Mouse (Mus musculus): Measurements from ENCODE around the gene Mgp. TPM values are rescaled to one million over a fixed set of nuclear protein-coding genes. Genes with fewer than 3 reads are reported as not detected.

Mgp gene
- polyA plus RNA-seq, 1 experiment: 4.0 TPM

DNA sequence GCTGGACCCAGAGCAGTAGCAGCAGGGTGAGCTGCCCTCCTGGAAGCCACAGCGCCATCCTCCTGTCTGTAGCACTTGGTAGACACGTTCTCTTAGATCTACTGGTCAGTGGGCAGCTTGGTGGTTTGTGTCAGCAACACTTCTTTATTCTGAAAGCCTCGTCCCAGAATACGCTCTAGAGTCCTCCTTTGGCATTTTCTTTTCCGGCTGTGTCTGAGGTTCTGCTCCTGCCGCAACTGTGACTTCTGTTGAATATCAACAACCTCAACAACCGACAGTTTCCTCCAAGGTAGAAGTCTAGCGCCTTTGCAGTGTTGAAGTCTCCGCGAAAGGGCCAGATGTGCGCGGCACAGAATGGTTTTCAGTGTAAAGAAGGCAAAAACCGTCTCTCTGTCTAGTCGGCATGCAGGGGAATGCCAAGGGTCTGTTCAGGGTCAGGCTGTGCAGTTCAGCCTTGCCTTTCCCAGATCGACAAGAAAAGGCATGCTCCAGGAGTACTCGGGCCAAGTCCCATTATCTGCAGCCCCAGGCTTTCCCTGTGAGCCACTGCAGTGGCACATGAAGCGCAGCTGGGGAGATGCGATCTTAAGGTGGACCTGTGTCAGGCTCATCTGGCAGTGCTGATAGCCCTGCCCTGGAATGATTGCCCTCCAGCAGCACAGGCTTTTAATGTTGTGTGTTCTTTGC is 18.3 kb downstream of the Mgp start, which contains the start of gene Art4:
TSS of gene Art4 (minus strand) at position 548 of the 687 bp plus-strand sequence.
- Histone ChIP-seq H3K4me1 (ENCODE audit: control insufficient read depth, insufficient read depth, low read length) (peaks cover 11% of the 10 kb centered on the region), H3K27ac (ENCODE audit: insufficient read depth, low read depth, low read length) (no peak within 1 kb of the TSS), H3K4me3 (ENCODE audit: insufficient read depth, low read length) (no peak within 1 kb of the TSS)
- TF ChIP-seq CTCF (IDR thresholded peaks at IDR 0.05; ENCODE audit: low read depth, low read length): no peak
- TF ChIP-seq POLR2A (IDR thresholded peaks at IDR 0.05; ENCODE audit: borderline replicate concordance, low read depth, low read length): no peak

DNA sequence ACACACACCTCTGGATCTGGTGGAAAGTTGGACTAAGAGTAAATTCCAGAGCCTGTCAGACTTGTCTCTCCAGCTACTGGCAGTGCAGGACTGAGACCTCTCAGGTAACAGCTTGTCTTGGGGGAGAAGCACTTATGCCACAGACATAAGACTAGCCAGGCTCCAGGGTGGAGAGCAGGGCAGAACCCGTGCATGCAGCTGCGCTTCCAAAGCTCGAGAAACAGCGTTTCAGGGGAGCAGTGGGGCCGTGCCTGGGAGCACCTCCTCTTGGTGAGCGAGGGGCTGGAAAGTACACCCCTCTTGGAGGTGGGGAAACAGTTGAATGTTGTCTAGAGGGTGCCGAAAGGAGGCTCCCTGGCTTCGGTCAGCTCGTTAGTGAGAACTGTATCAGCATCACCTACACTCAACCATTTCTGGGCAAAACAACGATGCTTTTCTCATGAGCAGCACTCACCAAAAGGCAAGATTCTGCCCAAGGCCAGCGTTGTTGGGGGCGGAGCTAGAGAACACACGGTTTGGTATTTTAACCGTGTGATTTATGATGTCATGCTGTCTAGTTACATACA is 19.5 kb downstream of the Mgp start:
- Histone ChIP-seq H3K4me1 (ENCODE audit: control insufficient read depth, insufficient read depth, low read length) (peaks cover 10% of the 10 kb centered on the region), H3K27ac (ENCODE audit: insufficient read depth, low read depth, low read length) (no peak overlapping the region), H3K4me3 (ENCODE audit: insufficient read depth, low read length) (no peak overlapping the region)
- TF ChIP-seq POLR2A (IDR thresholded peaks at IDR 0.05; ENCODE audit: borderline replicate concordance, low read depth, low read length): no peak
- TF ChIP-seq CTCF (IDR thresholded peaks at IDR 0.05; ENCODE audit: low read depth, low read length): no peak

DNA sequence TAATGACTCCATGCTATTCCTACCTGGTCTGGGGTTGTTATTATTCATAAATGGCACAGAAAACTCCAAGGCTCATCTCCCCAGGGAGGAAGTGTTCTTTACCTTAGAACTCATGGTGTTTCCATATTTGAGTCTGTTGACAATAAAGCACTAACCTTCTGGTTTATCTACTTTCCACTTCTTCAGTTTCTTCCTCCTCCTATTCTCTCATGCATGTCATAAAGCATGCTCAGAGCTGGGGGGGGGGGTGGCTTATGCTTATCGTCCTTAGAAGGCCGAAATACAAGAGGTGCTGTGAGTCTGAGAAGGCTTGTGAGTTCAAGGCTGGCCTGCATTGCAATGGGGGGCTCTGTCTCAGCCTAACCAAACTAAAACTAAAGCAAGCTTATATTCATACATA is 20.4 kb downstream of the Mgp start:
- TF ChIP-seq CTCF (IDR thresholded peaks at IDR 0.05; ENCODE audit: low read depth, low read length) (no peak), POLR2A (IDR thresholded peaks at IDR 0.05; ENCODE audit: borderline replicate concordance, low read depth, low read length) (no peak)
- H3K27ac ChIP-seq (ENCODE audit: insufficient read depth, low read depth, low read length): no peak overlapping the region
- no peak overlapping the region for H3K4me3 ChIP-seq (ENCODE audit: insufficient read depth, low read length)
- peaks cover 9% of the 10 kb centered on the region for H3K4me1 ChIP-seq (ENCODE audit: control insufficient read depth, insufficient read depth, low read length)

DNA sequence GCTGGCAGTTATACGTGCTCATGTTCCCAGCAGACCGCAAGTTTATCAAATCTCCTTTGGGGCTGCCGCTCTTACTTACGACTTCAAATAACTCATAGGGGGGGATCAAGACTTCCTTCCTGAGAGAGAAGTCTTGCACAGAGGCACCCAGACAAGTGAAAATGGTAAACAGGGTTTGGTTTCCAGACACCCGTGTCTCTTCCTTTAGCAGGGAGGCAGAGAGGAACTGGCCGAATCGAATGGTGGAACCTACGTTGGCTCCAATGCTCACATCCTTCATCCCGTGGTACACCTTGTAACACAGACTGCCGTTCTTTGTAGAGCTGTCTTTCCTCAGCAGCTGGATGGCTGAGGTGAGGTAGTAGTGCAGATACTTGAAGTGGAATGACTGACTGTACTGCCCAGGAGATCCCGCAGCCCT is 21.3 kb downstream of the Mgp start:
- H3K4me3 ChIP-seq (ENCODE audit: insufficient read depth, low read length): no peak overlapping the region
- H3K4me1 ChIP-seq (ENCODE audit: control insufficient read depth, insufficient read depth, low read length): peaks cover 9% of the 10 kb centered on the region
- TF ChIP-seq POLR2A (IDR thresholded peaks at IDR 0.05; ENCODE audit: borderline replicate concordance, low read depth, low read length) (no peak), CTCF (IDR thresholded peaks at IDR 0.05; ENCODE audit: low read depth, low read length) (no peak)
- H3K27ac ChIP-seq (ENCODE audit: insufficient read depth, low read depth, low read length): no peak overlapping the region

DNA sequence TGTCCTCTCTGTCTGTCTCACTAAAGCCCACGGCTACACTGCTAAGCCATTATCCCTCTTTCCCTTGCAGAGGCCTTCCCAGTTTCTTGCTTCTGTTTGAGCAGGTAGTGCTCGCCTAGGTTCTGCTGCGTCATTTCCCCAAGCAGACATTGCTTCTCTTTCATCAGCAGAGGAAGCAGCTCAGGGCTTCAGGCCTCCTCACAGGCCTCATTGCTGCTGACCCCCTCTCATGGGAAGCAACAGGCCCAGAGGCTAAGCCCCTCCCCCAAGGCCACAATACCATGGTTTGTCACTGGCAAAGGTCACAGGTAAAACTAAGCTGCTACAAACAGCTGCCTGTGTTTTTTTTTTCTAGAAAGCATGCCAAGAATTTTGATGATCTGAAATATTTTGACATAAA is 22.9 kb downstream of the Mgp start:
- Histone ChIP-seq H3K4me3 (ENCODE audit: insufficient read depth, low read length) (no peak overlapping the region), H3K4me1 (ENCODE audit: control insufficient read depth, insufficient read depth, low read length) (peaks cover 9% of the 10 kb centered on the region), H3K27ac (ENCODE audit: insufficient read depth, low read depth, low read length) (no peak overlapping the region)
- TF ChIP-seq POLR2A (IDR thresholded peaks at IDR 0.05; ENCODE audit: borderline replicate concordance, low read depth, low read length) (no peak), CTCF (IDR thresholded peaks at IDR 0.05; ENCODE audit: low read depth, low read length) (no peak)

DNA sequence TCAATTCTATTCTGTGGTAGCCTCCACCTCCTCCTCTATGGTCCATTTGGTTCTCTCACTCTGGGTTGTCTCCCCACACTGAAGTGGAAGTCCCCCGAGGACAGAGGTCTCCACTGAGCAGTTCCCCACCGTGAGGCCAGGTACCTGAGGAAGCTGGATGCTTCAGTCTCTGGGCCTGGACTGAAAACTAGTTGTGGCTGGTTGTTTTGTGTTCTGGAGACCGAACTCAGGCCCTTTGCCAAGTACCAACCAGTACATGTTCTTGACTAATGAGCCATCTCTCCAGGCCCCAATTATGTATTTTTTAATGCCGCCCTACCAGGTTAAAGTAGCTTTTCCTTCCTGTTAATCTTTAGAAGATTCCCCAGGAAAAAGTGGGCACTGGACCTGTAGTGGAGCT is 23.3 kb downstream of the Mgp start:
- Histone ChIP-seq H3K27ac (ENCODE audit: insufficient read depth, low read depth, low read length) (no peak overlapping the region), H3K4me3 (ENCODE audit: insufficient read depth, low read length) (no peak overlapping the region), H3K4me1 (ENCODE audit: control insufficient read depth, insufficient read depth, low read length) (peaks cover 9% of the 10 kb centered on the region)
- no peak for TF ChIP-seq CTCF (IDR thresholded peaks at IDR 0.05; ENCODE audit: low read depth, low read length)
- TF ChIP-seq POLR2A (IDR thresholded peaks at IDR 0.05; ENCODE audit: borderline replicate concordance, low read depth, low read length): no peak

DNA sequence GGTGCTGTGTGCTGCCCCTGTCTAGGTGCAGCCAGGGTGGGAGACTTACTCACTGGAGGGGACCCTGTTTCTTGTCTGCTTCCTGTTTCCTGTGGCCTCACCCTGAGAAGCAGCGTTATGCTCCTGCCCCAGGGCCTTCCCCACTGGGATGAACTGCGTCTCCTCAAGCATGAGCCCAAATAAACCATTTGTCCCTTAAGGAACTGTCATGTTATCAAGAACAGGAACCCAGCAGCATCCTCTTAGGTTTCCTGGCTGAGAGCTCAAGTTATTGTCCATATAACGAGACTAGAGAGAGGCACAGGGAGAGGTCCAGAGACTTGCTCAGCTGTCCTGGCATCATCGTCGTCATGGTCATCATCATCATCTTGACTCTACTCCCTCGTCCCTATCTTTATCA is 25.4 kb downstream of the Mgp start:
- Histone ChIP-seq H3K4me3 (ENCODE audit: insufficient read depth, low read length) (no peak overlapping the region), H3K4me1 (ENCODE audit: control insufficient read depth, insufficient read depth, low read length) (no peaks in the 10 kb centered on the region), H3K27ac (ENCODE audit: insufficient read depth, low read depth, low read length) (no peak overlapping the region)
- no peak for TF ChIP-seq POLR2A (IDR thresholded peaks at IDR 0.05; ENCODE audit: borderline replicate concordance, low read depth, low read length)
- TF ChIP-seq CTCF (IDR thresholded peaks at IDR 0.05; ENCODE audit: low read depth, low read length): no peak

DNA sequence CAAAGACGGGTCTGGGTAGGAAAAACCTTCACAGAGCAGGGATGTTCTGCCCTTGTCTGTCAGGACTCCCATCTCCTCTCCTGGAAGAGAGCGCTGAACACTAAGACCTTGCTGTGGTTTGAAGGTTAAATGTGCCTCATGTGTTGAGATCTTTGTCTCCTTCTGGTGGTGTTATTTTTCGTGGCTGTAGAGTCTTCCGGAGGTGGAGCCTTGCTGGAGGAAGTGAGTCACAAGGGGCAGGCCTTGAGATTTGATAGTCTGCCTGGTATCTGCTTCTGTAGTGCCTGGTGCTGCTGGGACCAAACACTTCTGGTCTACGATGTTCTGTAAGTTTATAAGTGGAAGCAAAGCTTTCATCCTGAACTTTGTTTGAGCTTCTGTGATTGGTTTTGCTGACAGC is 26.7 kb downstream of the Mgp start:
- no peak overlapping the region for H3K4me3 ChIP-seq (ENCODE audit: insufficient read depth, low read length)
- H3K4me1 ChIP-seq (ENCODE audit: control insufficient read depth, insufficient read depth, low read length): no peaks in the 10 kb centered on the region
- no peak overlapping the region for H3K27ac ChIP-seq (ENCODE audit: insufficient read depth, low read depth, low read length)
- TF ChIP-seq CTCF (IDR thresholded peaks at IDR 0.05; ENCODE audit: low read depth, low read length) (no peak), POLR2A (IDR thresholded peaks at IDR 0.05; ENCODE audit: borderline replicate concordance, low read depth, low read length) (no peak)

DNA sequence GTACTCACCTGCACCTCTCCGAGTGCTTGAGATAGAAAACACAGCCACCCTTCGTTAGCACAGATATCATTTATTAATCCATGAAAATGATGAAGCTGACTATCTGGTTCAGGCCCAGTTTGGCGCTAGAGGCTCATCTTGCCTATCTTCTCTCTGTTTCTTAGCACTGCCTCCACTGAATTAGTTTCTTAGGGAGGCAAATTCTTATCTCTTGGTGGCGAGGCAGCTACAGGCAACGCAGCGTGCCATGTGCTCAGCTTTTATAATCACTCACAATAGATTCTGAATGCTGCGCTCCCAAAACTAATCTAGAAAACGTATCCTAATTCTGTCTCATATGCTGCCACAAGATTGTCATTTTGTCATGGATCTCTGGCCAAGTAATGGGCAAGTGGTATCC is 27.2 kb downstream of the Mgp start:
- no peak overlapping the region for H3K27ac ChIP-seq (ENCODE audit: insufficient read depth, low read depth, low read length)
- no peaks in the 10 kb centered on the region for H3K4me1 ChIP-seq (ENCODE audit: control insufficient read depth, insufficient read depth, low read length)
- H3K4me3 ChIP-seq (ENCODE audit: insufficient read depth, low read length): no peak overlapping the region
- TF ChIP-seq CTCF (IDR thresholded peaks at IDR 0.05; ENCODE audit: low read depth, low read length) (no peak), POLR2A (IDR thresholded peaks at IDR 0.05; ENCODE audit: borderline replicate concordance, low read depth, low read length) (no peak)

DNA sequence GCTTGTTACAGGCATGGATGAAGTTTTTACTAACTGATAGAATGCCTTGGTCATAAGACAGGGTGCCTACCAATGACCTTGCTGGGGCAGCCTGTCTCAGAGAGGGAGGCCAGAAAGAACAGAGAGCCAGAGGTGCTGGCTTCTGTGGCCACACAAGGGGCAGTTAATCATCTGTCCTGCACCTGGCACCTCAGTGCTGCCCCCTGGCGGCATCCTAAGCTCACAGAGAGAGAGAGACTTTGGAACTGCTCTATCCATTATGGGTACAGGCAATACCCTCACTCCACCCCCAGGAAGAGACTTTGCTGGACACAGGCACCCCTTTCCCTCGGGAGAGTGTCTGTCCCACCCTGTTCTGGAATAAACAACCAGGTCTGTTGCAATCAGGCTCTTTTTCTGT is 27.8 kb downstream of the Mgp start:
- no peak overlapping the region for H3K4me3 ChIP-seq (ENCODE audit: insufficient read depth, low read length)
- no peak overlapping the region for H3K27ac ChIP-seq (ENCODE audit: insufficient read depth, low read depth, low read length)
- H3K4me1 ChIP-seq (ENCODE audit: control insufficient read depth, insufficient read depth, low read length): no peaks in the 10 kb centered on the region
- TF ChIP-seq POLR2A (IDR thresholded peaks at IDR 0.05; ENCODE audit: borderline replicate concordance, low read depth, low read length) (no peak), CTCF (IDR thresholded peaks at IDR 0.05; ENCODE audit: low read depth, low read length) (peak; percentile 90)

Data from bone marrow macrophage, adult 2 months (primary cell).